Mouse (Mus musculus) E14TG2a.4 (cell line): Measurements from ENCODE around the gene Ikzf3.

ENCODE experiments used
- CTCF ChIP-seq: conservative IDR thresholded peaks from 2 replicates; pipeline ENCODE4 v1.5.1; 2014; ENCODE audit warnings: low read length
- NANOG ChIP-seq: IDR thresholded peaks from 2 replicates; pipeline ENCODE4 v1.6.1; 2014; ENCODE audit warnings: borderline replicate concordance, low read length, mixed read lengths
- POU5F1 ChIP-seq: IDR thresholded peaks from 2 replicates; pipeline ENCODE4 v1.6.1; 2014; ENCODE audit warnings: low read length, borderline replicate concordance

DNA sequence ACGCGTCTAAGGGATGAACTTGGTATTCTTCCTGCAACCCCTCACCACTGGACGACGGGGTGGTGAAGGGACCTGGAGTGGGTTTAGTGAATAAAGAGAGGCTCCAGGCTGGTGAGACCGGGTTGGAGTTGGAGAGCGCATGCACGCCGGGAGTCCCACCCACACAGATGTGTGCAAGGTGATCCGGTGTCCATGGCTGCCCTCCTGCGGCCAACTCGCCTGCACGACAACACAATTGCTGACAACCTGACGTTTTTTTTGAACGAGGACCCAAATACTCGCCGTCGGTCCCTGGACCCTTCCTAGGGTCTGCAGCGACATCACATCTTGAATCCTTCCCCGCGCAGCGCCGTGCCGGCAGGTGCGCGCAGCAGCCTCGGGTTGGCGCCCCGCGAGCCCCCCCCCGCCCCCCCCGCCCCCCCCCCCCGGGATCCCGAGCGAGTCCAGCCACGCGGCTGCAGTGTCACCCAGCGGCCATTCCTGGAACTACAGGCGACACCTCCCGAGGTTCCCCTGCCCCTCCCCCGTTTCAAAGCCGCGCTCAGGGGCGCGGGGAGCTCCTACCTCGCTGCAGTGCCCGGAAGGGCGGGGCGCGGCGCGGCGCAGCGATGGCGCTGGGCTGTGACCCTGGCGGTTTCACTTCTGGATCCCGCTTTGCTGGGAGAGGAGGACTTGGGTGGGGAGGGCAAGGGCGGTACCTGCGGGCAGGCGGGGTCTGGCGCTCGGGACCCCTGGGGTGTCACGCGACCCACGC, 88.3 kb downstream of the Ikzf3 start:
- 0 out of 2 replicates have a peak, but pooled peaks have one; percentile 10 for TF ChIP-seq CTCF
- no peak for TF ChIP-seq NANOG
- TF ChIP-seq POU5F1 = no peak
